Mouse (Mus musculus): ENCODE data around the gene Dnaja3.

GRCm38 (mm10) chr16:4640267-4641005 lies 647 bp downstream of the Dnaja3 start:
- TF ChIP-seq CTCF (IDR thresholded peaks at IDR 0.05) (no peak), EP300 (IDR thresholded peaks at IDR 0.05) (no peak)
